Mouse (Mus musculus) brown adipose tissue, adult 24 weeks (tissue): ENCODE results near the gene Lcn6. TPM values are rescaled to one million over a fixed set of nuclear protein-coding genes. Genes with fewer than 3 reads are reported as not detected.

Source experiments
- polyA plus RNA-seq: library from polyadenylated mRNA; stranded (reverse); fragments of >200 nt; gene quantifications from 2 replicates; pipeline ENCODE4 v1.2.4, GENCODE M21; 2012; ENCODE audit not compliant: missing spikeins, insufficient read depth, insufficient read length

Lcn6 gene
- polyA plus RNA-seq, 1 experiment = not detected

Other genes starting within 250 kb of the Lcn6 start
- gene Abca2, start 248.1 kb upstream of the Lcn6 start, polyA plus RNA-seq = 30.0 and 52.4 TPM in 2 replicates
- not detected in 2 replicates for gene Clic3, start 219.9 kb upstream of the Lcn6 start, polyA plus RNA-seq
- 195 and 218 TPM in 2 replicates for gene Paxx, start 215.7 kb upstream of the Lcn6 start, polyA plus RNA-seq
- gene Ptgds, start 206.7 kb upstream of the Lcn6 start, polyA plus RNA-seq = 15.2 and 46.8 TPM in 2 replicates
- gene Lcn12, start 182.9 kb upstream of the Lcn6 start, polyA plus RNA-seq = not detected in 2 replicates
- 41.1 and 47.3 TPM in 2 replicates for gene Fbxw5, start 176.0 kb upstream of the Lcn6 start, polyA plus RNA-seq
- gene C8g, start 175.1 kb upstream of the Lcn6 start, polyA plus RNA-seq = 6.6 and 9.2 TPM in 2 replicates
- 7.0 and 12.9 TPM in 2 replicates for gene Traf2, start 129.8 kb upstream of the Lcn6 start, polyA plus RNA-seq
- 398 and 454 TPM in 2 replicates for gene Edf1, start 118.9 kb upstream of the Lcn6 start, polyA plus RNA-seq
- gene Mamdc4, start 101.9 kb upstream of the Lcn6 start, polyA plus RNA-seq = 0.36 and 0.54 TPM in 2 replicates
- 70.7 and 86.8 TPM in 2 replicates for gene Phpt1, start 101.6 kb upstream of the Lcn6 start, polyA plus RNA-seq
- gene Ajm1, start 95.0 kb upstream of the Lcn6 start, polyA plus RNA-seq = 0.44 TPM in 1 of 2 replicates, not detected in the other
- 29.2 and 42.8 TPM in 2 replicates for gene Rabl6, start 68.3 kb upstream of the Lcn6 start, polyA plus RNA-seq
- not detected in 2 replicates for gene Ccdc183, start 59.1 kb upstream of the Lcn6 start, polyA plus RNA-seq
- 30.9 and 34.5 TPM in 2 replicates for gene Tmem141, start 54.8 kb upstream of the Lcn6 start, polyA plus RNA-seq
- gene Fcna, start 48.8 kb upstream of the Lcn6 start, polyA plus RNA-seq = 6.3 and 7.8 TPM in 2 replicates
- gene Lcn8, start 23.7 kb upstream of the Lcn6 start, polyA plus RNA-seq = not detected in 2 replicates
- not detected in 2 replicates for gene Lcn5, start 18.8 kb upstream of the Lcn6 start, polyA plus RNA-seq
- not detected in 2 replicates for gene Lcn10, start 5.9 kb downstream of the Lcn6 start, polyA plus RNA-seq
- gene Obp2a, start 23.3 kb downstream of the Lcn6 start, polyA plus RNA-seq = not detected in 2 replicates
- 20.2 and 26.5 TPM in 2 replicates for gene Bmyc, start 30.0 kb downstream of the Lcn6 start, polyA plus RNA-seq
- gene Obp2b, start 60.2 kb downstream of the Lcn6 start, polyA plus RNA-seq = not detected in 2 replicates
- gene Lcn3, start 88.8 kb downstream of the Lcn6 start, polyA plus RNA-seq = not detected in 2 replicates
- gene Lcn11, start 100.2 kb downstream of the Lcn6 start, polyA plus RNA-seq = not detected in 2 replicates
- not detected in 2 replicates for gene Gm13539, start 105.5 kb downstream of the Lcn6 start, polyA plus RNA-seq
- gene Glt6d1, start 139.1 kb downstream of the Lcn6 start, polyA plus RNA-seq = not detected in 2 replicates
- gene Lcn9, start 146.4 kb downstream of the Lcn6 start, polyA plus RNA-seq = not detected in 2 replicates
- not detected in 2 replicates for gene Sohlh1, start 170.5 kb downstream of the Lcn6 start, polyA plus RNA-seq
- gene Kcnt1, start 186.9 kb downstream of the Lcn6 start, polyA plus RNA-seq = not detected in 2 replicates